Mouse (Mus musculus): Measurements from ENCODE around the gene Macrod1.

GRCm38 (mm10) chr19:7134631-7135091, 78.1 kb downstream of the Macrod1 start:
- TF ChIP-seq CTCF (IDR thresholded peaks at IDR 0.05; ENCODE audit: low read depth, low read length) (no peak), EP300 (IDR thresholded peaks at IDR 0.05; ENCODE audit: insufficient read depth, low read depth, low read length) (no peak), POLR2A (IDR thresholded peaks at IDR 0.05; ENCODE audit: insufficient read depth, low read length) (no peak)
